Mouse (Mus musculus) central nervous system, embryonic 11.5 days (tissue): Measurements from ENCODE around the gene Slc9b1. TPM values are rescaled to one million over a fixed set of nuclear protein-coding genes. Genes with fewer than 3 reads are reported as not detected.

ENCODE experiments used
- polyA plus RNA-seq: library from polyadenylated mRNA; depleted of rRNA; stranded (reverse); fragments of >200 nt; gene quantifications from 2 replicates; pipeline ENCODE4 v1.2.3, GENCODE M21; 2012; rRNA removed

Slc9b1 gene
- 0.24 and 0.31 TPM in 2 replicates for polyA plus RNA-seq

GRCm38 (mm10) chr3:135347739-135348264 is at the start of gene Slc9b1:
Slc9b1 (plus strand) TSS chr3:135348029.

GRCm38 (mm10) chr3:135307411-135308259 is 40.2 kb upstream of the Slc9b1 start, which contains the start of gene Slc9b2:
Slc9b2 (plus strand) TSS chr3:135307700.

GRCm38 (mm10) chr3:135423608-135424212 is 75.9 kb downstream of the Slc9b1 start, which contains the start of gene Cisd2:
Cisd2 (minus strand) TSS chr3:135423925.

GRCm38 (mm10) chr3:135437758-135438495 is 90.1 kb downstream of the Slc9b1 start, which contains the start of gene Ube2d3:
Ube2d3 (plus strand) TSS chr3:135438149.

Other genes with a start within 250 kb of the Slc9b1 start
- 50.4 and 74.6 TPM in 2 replicates for gene Cenpe, start 135.5 kb upstream of the Slc9b1 start, polyA plus RNA-seq
- 3.4 and 6.8 TPM in 2 replicates for gene Bdh2, start 66.8 kb upstream of the Slc9b1 start, polyA plus RNA-seq
- 2.6 and 3.0 TPM in 2 replicates for gene Slc9b2, start 40.3 kb upstream of the Slc9b1 start, polyA plus RNA-seq
- gene Cisd2, start 75.9 kb downstream of the Slc9b1 start, polyA plus RNA-seq = 39.5 and 58.2 TPM in 2 replicates
- 326 and 353 TPM in 2 replicates for gene Ube2d3, start 90.1 kb downstream of the Slc9b1 start, polyA plus RNA-seq
- 2.3 and 5.5 TPM in 2 replicates for gene Manba, start 137.6 kb downstream of the Slc9b1 start, polyA plus RNA-seq